Mouse (Mus musculus) megakaryocyte, embryonic 14.5 days (primary cell): ENCODE measurements around the gene Il21r.

Experiments
- FLI1 ChIP-seq: IDR thresholded peaks from 2 replicates; pipeline ENCODE4 v1.6.1; 2012; ENCODE audit warnings: low read length, inconsistent platforms, mixed read lengths
- GATA1 ChIP-seq: IDR thresholded peaks from 3 replicates; pipeline ENCODE4 v1.6.1; 2012; ENCODE audit warnings: mixed read lengths, low read length, inconsistent platforms, borderline replicate concordance

- TF ChIP-seq GATA1, result no peak
- TF ChIP-seq FLI1, result no peak
These were observed 14.8 kb downstream of the Il21r start for GRCm38 (mm10) chr7:125618016-125618415.
